Mouse (Mus musculus) midbrain, embryonic 13.5 days (tissue): Measurements from ENCODE around the gene Gm6592. TPM values are rescaled to one million over a fixed set of nuclear protein-coding genes. Genes with fewer than 3 reads are reported as not detected.

ENCODE experiments used
- polyA plus RNA-seq: library from polyadenylated mRNA; unstranded; fragments of >200 nt; fragmentation: Nextera tagmentation; extraction: Ambion mirVana; gene quantifications from 2 replicates; pipeline ENCODE4 v1.2.1, GENCODE M21; 2015

The Gm6592 gene
- polyA plus RNA-seq, 1 experiment from 2014 or later = not detected

Other genes with a start within 250 kb of the Gm6592 start
- gene Ssxb8, start 153.2 kb upstream of the Gm6592 start, polyA plus RNA-seq = not detected in 2 replicates
- gene Ssx9, start 95.6 kb upstream of the Gm6592 start, polyA plus RNA-seq = not detected in 2 replicates
- gene Ssxb5, start 40.3 kb upstream of the Gm6592 start, polyA plus RNA-seq = not detected in 2 replicates
- not detected in 2 replicates for gene Gm5751, start 30.3 kb downstream of the Gm6592 start, polyA plus RNA-seq
- gene B630019K06Rik, start 48.4 kb downstream of the Gm6592 start, polyA plus RNA-seq = 18.1 and 21.2 TPM in 2 replicates
- gene Fthl17b, start 119.0 kb downstream of the Gm6592 start, polyA plus RNA-seq = not detected in 2 replicates
- not detected in 2 replicates for gene Fthl17c, start 132.6 kb downstream of the Gm6592 start, polyA plus RNA-seq
- not detected in 2 replicates for gene Fthl17d, start 142.8 kb downstream of the Gm6592 start, polyA plus RNA-seq
- not detected in 2 replicates for gene Fthl17e, start 189.5 kb downstream of the Gm6592 start, polyA plus RNA-seq
- not detected in 2 replicates for gene Fthl17f, start 219.0 kb downstream of the Gm6592 start, polyA plus RNA-seq